Mouse (Mus musculus) heart, embryonic 16.5 days (tissue): ENCODE measurements around the gene Wdtc1. TPM values are rescaled to one million over a fixed set of nuclear protein-coding genes. Genes with fewer than 3 reads are reported as not detected.

Experiments used
- ATAC-seq: fragments of 200-750 bp; cut with Nextera tagmentation; replicated peaks from 2 replicates; pipeline ENCODE4 v1.8.0; 2017; ENCODE audit warnings: moderate number of reproducible peaks; ENCODE audit not compliant: insufficient read depth, low FRiP score; ENCODE audit errors: extremely low read depth
- H3K27ac ChIP-seq: fragments of 300-500 bp; sonication (generic); 2 replicates; pipeline ENCODE4 v1.5.1; 2014; ENCODE audit warnings: mild to moderate bottlenecking, low read length, control low read depth, moderate library complexity
- H3K27me3 ChIP-seq: fragments of 300-500 bp; sonication (generic); 2 replicates; pipeline ENCODE4 v1.6.1; 2014; ENCODE audit warnings: low read length, mixed read lengths; ENCODE audit not compliant: control insufficient read depth, insufficient read depth
- H3K36me3 ChIP-seq: fragments of 300-500 bp; sonication (generic); 2 replicates; pipeline ENCODE4 v1.6.1; 2014; ENCODE audit not compliant: control insufficient read depth, insufficient read depth
- H3K4me1 ChIP-seq: fragments of 300-500 bp; sonication (generic); 2 replicates; pipeline ENCODE4 v1.6.1; 2014; ENCODE audit warnings: low read length, mixed read lengths; ENCODE audit not compliant: control insufficient read depth, insufficient read depth
- H3K4me2 ChIP-seq: fragments of 300-500 bp; sonication (generic); 2 replicates; pipeline ENCODE4 v1.6.1; 2014; ENCODE audit warnings: low read depth, mild to moderate bottlenecking, control low read depth, low read length
- H3K4me3 ChIP-seq: fragments of 300-500 bp; sonication (generic); 2 replicates; pipeline ENCODE4 v1.5.1; 2014; ENCODE audit warnings: mild to moderate bottlenecking, control low read depth, low read length
- H3K9ac ChIP-seq: fragments of 300-500 bp; sonication (generic); 2 replicates; pipeline ENCODE4 v1.6.1; 2014; ENCODE audit warnings: low read length, control low read depth
- H3K9me3 ChIP-seq: fragments of 300-500 bp; sonication (generic); replicated peaks from 2 replicates; pipeline ENCODE4 v1.6.1; 2016; ENCODE audit warnings: low read length; ENCODE audit not compliant: control insufficient read depth
- WGBS: fragments of 180-500 bp; shearing (Covaris S2); extraction: QIAGEN DNeasy Blood & Tissue Kit; methylation state at CpG from one replicate; pipeline ENCODE4 v1.1.7; 2014; 5-methylcytosine and 5-hydroxymethylcytosine counted together
- polyA plus RNA-seq: library from polyadenylated mRNA; unstranded; fragments of >200 nt; fragmentation: Nextera tagmentation; extraction: Ambion mirVana; gene quantifications from 2 replicates; pipeline ENCODE4 v1.2.1, GENCODE M21; 2015

The Wdtc1 gene
- 13.5 and 13.7 TPM in 2 replicates for polyA plus RNA-seq

- H3K27me3 ChIP-seq: no peaks in the 10 kb centered on the region
- no peaks in the 10 kb centered on the region for H3K4me1 ChIP-seq
- WGBS: 82% methylated on average over 23 of the region's 23 CpGs
- H3K9me3 ChIP-seq: no peaks in the 10 kb centered on the region
- ATAC-seq: no peak
- H3K4me3 ChIP-seq: no peak within 1 kb of the TSS
- H3K9ac ChIP-seq: no peak within 1 kb of the TSS
- no peak within 1 kb of the TSS for H3K4me2 ChIP-seq
- no peaks in the 10 kb centered on the region for H3K36me3 ChIP-seq
- H3K27ac ChIP-seq: no peak within 1 kb of the TSS
These were observed at the start of gene Wdtc1 for GRCm38 (mm10) chr4:133353367-133354365. TSS of gene Wdtc1 (minus strand) at chr4:133353481.

- H3K9me3 ChIP-seq: no peaks in the 10 kb centered on the region
- WGBS: 32% methylated on average over 13 of the region's 13 CpGs
- no peaks in the 10 kb centered on the region for H3K27me3 ChIP-seq
- no peak for ATAC-seq
- H3K4me2 ChIP-seq: no peak overlapping the region
- no peak overlapping the region for H3K4me3 ChIP-seq
- peaks cover 54% of the 10 kb centered on the region for H3K4me1 ChIP-seq
- peak overlapping the region; percentile 51; the same call in 1 of the 2 replicates for H3K9ac ChIP-seq
- no peaks in the 10 kb centered on the region for H3K36me3 ChIP-seq
- H3K27ac ChIP-seq: 0 out of 2 replicates have a peak overlapping the region, but pooled peaks have one; percentile 3
These were observed 48.7 kb upstream of the Wdtc1 start for GRCm38 (mm10) chr4:133402011-133402410.

DNA sequence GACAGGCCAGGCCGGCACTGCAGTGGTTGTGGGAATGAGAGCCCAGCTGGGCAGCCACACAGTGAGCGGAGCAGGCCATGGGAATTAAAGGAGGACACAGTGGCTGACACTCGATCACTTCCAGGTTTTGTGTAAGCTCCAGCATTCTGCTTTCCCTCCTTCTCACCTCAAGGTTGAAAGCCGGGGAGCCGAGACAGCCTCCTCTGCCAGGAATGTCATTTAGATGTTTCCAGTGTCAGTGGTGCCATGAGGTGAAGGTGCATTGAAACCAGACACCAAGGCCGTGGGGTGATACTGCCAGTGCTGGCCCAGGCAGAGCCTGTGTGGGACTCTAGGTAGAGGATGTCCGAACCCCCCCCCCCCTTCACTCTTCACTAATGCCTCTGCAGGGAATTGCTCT is 46.8 kb upstream of the Wdtc1 start:
- no peaks in the 10 kb centered on the region for H3K36me3 ChIP-seq
- H3K27me3 ChIP-seq: no peaks in the 10 kb centered on the region
- H3K27ac ChIP-seq: peak overlapping the region; percentile 37; the same call in 1 of the 2 replicates
- H3K9ac ChIP-seq: 0 out of 2 replicates have a peak overlapping the region, but pooled peaks have one; percentile 36
- no peak for ATAC-seq
- H3K4me2 ChIP-seq: no peak overlapping the region
- H3K4me1 ChIP-seq: peaks cover 51% of the 10 kb centered on the region
- WGBS: 44% methylated on average over 7 of the region's 7 CpGs
- H3K9me3 ChIP-seq: no peaks in the 10 kb centered on the region
- H3K4me3 ChIP-seq: no peak overlapping the region

DNA sequence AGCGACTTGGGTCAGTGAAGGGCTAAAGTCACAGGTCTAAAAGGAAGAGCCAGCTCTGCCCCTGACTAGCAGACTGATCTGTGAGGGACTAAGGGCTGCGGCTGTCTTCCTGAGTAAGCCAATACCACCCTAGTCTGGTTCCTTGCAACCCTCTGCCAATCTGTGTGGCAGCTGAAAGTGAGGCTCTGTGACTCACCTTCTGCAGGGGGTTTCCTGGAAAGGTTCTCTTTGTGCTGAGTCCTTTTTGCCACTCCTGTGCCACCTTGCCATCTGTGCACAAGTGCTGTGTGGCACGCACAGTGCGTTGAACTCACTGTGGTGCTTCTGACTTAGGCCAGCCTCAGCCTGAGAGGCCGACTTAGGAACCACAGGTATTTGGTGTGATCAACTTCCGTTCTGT is 46.2 kb upstream of the Wdtc1 start:
- Histone ChIP-seq H3K9me3 (no peaks in the 10 kb centered on the region), H3K4me3 (no peak overlapping the region), H3K27me3 (no peaks in the 10 kb centered on the region), H3K4me2 (no peak overlapping the region), H3K27ac (0 out of 2 replicates have a peak overlapping the region, but pooled peaks have one; percentile 37), H3K4me1 (peaks cover 57% of the 10 kb centered on the region), H3K9ac (no peak overlapping the region), H3K36me3 (no peaks in the 10 kb centered on the region)
- 73% methylated on average over 6 of the region's 6 CpGs for WGBS
- no peak for ATAC-seq

DNA sequence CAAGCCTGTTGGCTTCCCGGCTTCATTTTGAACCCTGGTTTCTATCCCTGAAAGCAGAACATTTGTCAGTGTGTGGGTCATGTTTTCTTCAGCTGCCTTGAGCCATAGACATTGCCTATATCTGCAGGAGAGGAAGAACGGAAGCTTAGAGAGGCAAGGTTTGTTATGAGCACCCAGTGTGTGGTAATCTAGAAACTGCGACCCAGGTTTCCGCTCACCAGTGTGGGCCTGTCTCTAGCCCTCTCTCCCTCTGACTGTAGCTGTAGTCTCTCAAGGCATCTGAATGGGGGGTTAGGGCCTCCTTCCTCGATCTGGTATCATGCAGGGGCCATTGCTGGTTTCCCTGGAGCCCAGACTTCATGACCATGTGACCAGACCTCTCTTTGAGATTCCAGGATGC is 45.3 kb upstream of the Wdtc1 start:
- H3K27ac ChIP-seq: no peak overlapping the region
- 68% methylated on average over 5 of the region's 5 CpGs for WGBS
- no peak for ATAC-seq

DNA sequence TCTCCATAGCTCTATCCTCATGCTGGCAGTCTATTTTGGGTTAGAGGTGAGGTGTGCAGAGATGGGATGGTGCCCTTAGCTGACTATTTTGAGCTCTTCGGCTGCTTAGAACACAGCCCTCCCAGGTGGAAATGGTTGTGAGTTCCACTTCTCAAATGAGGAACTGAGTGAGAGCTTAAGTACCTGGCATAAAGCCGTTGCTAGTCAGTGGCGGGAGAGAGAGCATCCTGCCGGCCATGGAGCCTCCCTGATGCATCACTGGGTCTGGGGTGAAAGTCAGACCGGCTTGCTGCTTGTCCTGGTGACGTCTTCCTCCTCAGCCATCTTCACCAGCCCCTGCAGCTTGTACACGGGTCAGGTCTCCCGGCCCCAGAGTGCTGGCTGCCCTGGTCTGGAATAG is 44.7 kb upstream of the Wdtc1 start:
- H3K27me3 ChIP-seq: no peaks in the 10 kb centered on the region
- WGBS: 62% methylated on average over 8 of the region's 8 CpGs
- H3K36me3 ChIP-seq: no peaks in the 10 kb centered on the region
- H3K4me3 ChIP-seq: no peak overlapping the region
- H3K9ac ChIP-seq: no peak overlapping the region; the same call in 1 of the 2 replicates
- no peak for ATAC-seq
- peaks cover 63% of the 10 kb centered on the region for H3K4me1 ChIP-seq
- no peaks in the 10 kb centered on the region for H3K9me3 ChIP-seq
- H3K27ac ChIP-seq: peak overlapping the region; percentile 21; the same call in 1 of the 2 replicates
- no peak overlapping the region for H3K4me2 ChIP-seq

More for the DNA sequence above, 45.3 kb upstream of the Wdtc1 start:
- Histone ChIP-seq H3K27me3 (no peaks in the 10 kb centered on the region), H3K36me3 (no peaks in the 10 kb centered on the region), H3K4me3 (no peak overlapping the region), H3K4me1 (peaks cover 63% of the 10 kb centered on the region), H3K9me3 (no peaks in the 10 kb centered on the region), H3K9ac (no peak overlapping the region), H3K4me2 (no peak overlapping the region)

DNA sequence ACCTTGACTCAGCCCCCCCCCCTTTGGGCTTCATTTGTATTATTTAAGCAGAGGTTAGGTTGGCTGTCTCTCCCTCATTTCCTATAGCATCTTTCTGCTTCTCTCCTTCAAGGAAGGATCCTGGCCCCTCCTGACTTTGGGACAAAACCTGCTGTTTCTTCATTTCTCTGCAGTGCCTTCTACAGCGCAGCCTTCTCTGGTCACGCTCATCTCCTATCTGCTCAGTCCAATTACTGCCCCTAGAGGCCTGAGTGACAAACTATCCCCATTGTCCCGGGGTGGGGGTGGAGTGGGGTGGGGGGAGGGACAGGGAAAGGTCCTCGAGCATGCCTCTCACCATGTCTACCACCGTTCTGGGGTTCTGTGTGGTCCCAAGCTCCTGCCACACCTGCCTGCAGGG is 44.0 kb upstream of the Wdtc1 start:
- no peak overlapping the region; the same call in 1 of the 2 replicates for H3K27ac ChIP-seq
- peaks cover 63% of the 10 kb centered on the region for H3K4me1 ChIP-seq

GRCm38 (mm10) chr4:133396079-133396478 is 42.8 kb upstream of the Wdtc1 start:
- 64% methylated on average over 2 of the region's 2 CpGs for WGBS
- 0 out of 2 replicates have a peak overlapping the region, but pooled peaks have one; percentile 13 for H3K9ac ChIP-seq
- H3K9me3 ChIP-seq: no peaks in the 10 kb centered on the region
- H3K4me1 ChIP-seq: peaks cover 67% of the 10 kb centered on the region
- no peaks in the 10 kb centered on the region for H3K27me3 ChIP-seq
- no peak for ATAC-seq
- no peak overlapping the region for H3K27ac ChIP-seq
- no peak overlapping the region for H3K4me3 ChIP-seq
- H3K4me2 ChIP-seq: no peak overlapping the region
- H3K36me3 ChIP-seq: no peaks in the 10 kb centered on the region

More for the DNA sequence above, 44.0 kb upstream of the Wdtc1 start:
- WGBS: 53% methylated on average over 5 of the region's 5 CpGs
- Histone ChIP-seq H3K4me2 (no peak overlapping the region), H3K36me3 (no peaks in the 10 kb centered on the region), H3K9me3 (no peaks in the 10 kb centered on the region), H3K27me3 (no peaks in the 10 kb centered on the region), H3K4me3 (no peak overlapping the region), H3K9ac (peak overlapping the region; percentile 38)
- no peak for ATAC-seq
